Mouse (Mus musculus): ENCODE data around the gene Wdfy1. TPM values are rescaled to one million over a fixed set of nuclear protein-coding genes. Genes with fewer than 3 reads are reported as not detected.
A peak's percentile ranks its signal among the peaks of the same experiment; 100 is the strongest.

Wdfy1 gene
- 77.5 and 88.1 TPM in 2 replicates for polyA plus RNA-seq (2015; fragmentation: Nextera tagmentation; extraction: Ambion mirVana)

DNA sequence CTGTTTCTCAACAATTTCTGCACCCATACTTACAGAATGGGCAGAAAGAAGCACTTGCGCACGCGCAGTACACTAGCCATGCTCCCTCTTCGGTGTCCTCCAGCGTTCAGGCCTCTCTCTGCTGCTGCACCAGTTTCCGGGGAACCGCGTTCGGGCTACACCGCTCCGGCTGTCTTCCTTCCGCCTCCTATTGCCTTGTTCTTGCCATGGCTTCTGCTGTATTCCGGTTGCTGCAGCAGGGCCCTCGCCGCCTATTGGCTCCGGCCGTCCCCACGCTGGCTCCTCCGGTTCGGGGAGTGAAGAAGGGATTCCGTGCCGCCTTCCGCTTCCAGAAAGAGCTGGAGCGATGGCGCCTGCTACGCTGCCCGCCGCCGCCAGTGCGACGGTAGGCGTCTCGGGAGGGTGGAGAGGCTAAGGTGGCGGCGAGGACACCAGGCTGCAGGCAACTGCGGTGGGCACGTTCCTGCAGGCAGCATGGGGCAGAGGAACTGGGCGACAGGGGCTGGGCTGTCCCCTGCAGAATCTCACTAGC, at the start of gene Wdfy1, which contains the start of gene Mrpl44:
Gene Wdfy1, minus strand, starts transcription at position 217 of the 532 bp plus-strand sequence.
Gene Mrpl44, plus strand, starts transcription at position 92 of the 532 bp plus-strand sequence.
- no peaks in the 10 kb centered on the region for H3K9me3 ChIP-seq (ENCODE audit: control insufficient read depth, low read length)
- peak within 1 kb of the TSS; percentile 62 for H3K4me2 ChIP-seq (ENCODE audit: low read length)
- H3K4me1 ChIP-seq (replicated peaks; ENCODE audit: control insufficient read depth, insufficient read depth, low read length), result peaks cover 4% of the 10 kb centered on the region
- peaks cover 17% of the 10 kb centered on the region for H3K36me3 ChIP-seq (ENCODE audit: control insufficient read depth, insufficient read depth)
- H3K4me3 ChIP-seq (replicated peaks; ENCODE audit: low read length), result peak within 1 kb of the TSS; percentile 58
- peak within 1 kb of the TSS; percentile 71 for H3K9ac ChIP-seq (replicated peaks; ENCODE audit: low read depth, low read length)
- H3K27ac ChIP-seq (ENCODE audit: low read length), result peak within 1 kb of the TSS; percentile 82
- WGBS, result under 1% methylated on average over 38 of the region's 38 CpGs
- ATAC-seq, result peak; percentile 100
- no peaks in the 10 kb centered on the region for H3K27me3 ChIP-seq (replicated peaks; ENCODE audit: control insufficient read depth, insufficient read depth, low read length)

GRCm38 (mm10) chr1:79823951-79824633, 48.1 kb upstream of the Wdfy1 start:
- peak; percentile 18; the same call in 1 of the 2 replicates for ATAC-seq
- Histone ChIP-seq H3K36me3 (ENCODE audit: control insufficient read depth, insufficient read depth) (no peaks in the 10 kb centered on the region), H3K27me3 (replicated peaks; ENCODE audit: control insufficient read depth, insufficient read depth, low read length) (no peaks in the 10 kb centered on the region), H3K27ac (ENCODE audit: low read length) (no peak overlapping the region), H3K9me3 (ENCODE audit: control insufficient read depth, low read length) (no peaks in the 10 kb centered on the region), H3K4me2 (ENCODE audit: low read length) (no peak overlapping the region), H3K9ac (replicated peaks; ENCODE audit: low read depth, low read length) (no peak overlapping the region), H3K4me3 (replicated peaks; ENCODE audit: low read length) (no peak overlapping the region), H3K4me1 (replicated peaks; ENCODE audit: control insufficient read depth, insufficient read depth, low read length) (peaks cover 7% of the 10 kb centered on the region)
- 68% methylated on average over 14 of the region's 14 CpGs for WGBS

- Histone ChIP-seq H3K9me3 (ENCODE audit: control insufficient read depth, low read length) (no peaks in the 10 kb centered on the region), H3K27ac (ENCODE audit: low read length) (no peak overlapping the region), H3K4me2 (ENCODE audit: low read length) (no peak overlapping the region), H3K27me3 (replicated peaks; ENCODE audit: control insufficient read depth, insufficient read depth, low read length) (no peaks in the 10 kb centered on the region), H3K36me3 (ENCODE audit: control insufficient read depth, insufficient read depth) (no peaks in the 10 kb centered on the region), H3K9ac (replicated peaks; ENCODE audit: low read depth, low read length) (no peak overlapping the region), H3K4me3 (replicated peaks; ENCODE audit: low read length) (no peak overlapping the region), H3K4me1 (replicated peaks; ENCODE audit: control insufficient read depth, insufficient read depth, low read length) (peaks cover 7% of the 10 kb centered on the region)
- WGBS, result 77% methylated on average over 13 of the region's 13 CpGs
- no peak for ATAC-seq
Observed at GRCm38 (mm10) chr1:79822806-79823525, 47.0 kb upstream of the Wdfy1 start.

DNA sequence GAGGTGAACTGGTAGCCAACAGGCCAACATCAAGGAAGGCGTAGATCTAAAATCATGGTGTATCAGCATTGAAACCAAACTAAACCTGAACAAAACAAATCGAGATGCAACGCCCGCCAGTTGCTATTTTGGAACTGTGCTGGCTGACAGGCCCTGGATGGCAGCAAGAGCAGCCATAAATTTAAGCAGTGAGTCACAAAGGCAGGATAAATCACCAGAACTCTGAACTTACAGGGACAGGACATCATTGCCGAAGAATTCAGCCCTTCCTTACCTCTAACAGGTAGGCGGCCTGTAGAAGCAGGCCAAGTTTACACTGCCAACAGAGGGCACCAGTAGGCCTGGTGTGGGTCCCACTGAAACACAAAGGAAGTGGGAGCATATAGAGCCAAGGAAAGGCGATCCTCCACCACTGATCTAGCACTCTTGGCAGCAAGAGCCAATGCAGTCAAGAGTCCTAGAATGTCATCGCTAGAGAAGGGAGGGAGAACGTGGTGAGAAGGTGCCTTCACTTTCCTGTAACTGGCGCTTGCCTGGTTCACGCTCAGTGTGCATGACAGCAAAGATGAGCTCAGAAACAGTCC, 43.4 kb upstream of the Wdfy1 start:
- Histone ChIP-seq H3K4me2 (ENCODE audit: low read length) (no peak overlapping the region), H3K9me3 (ENCODE audit: control insufficient read depth, low read length) (no peaks in the 10 kb centered on the region), H3K27me3 (replicated peaks; ENCODE audit: control insufficient read depth, insufficient read depth, low read length) (no peaks in the 10 kb centered on the region), H3K4me3 (replicated peaks; ENCODE audit: low read length) (no peak overlapping the region), H3K36me3 (ENCODE audit: control insufficient read depth, insufficient read depth) (no peaks in the 10 kb centered on the region), H3K4me1 (replicated peaks; ENCODE audit: control insufficient read depth, insufficient read depth, low read length) (peaks cover under 1% of the 10 kb centered on the region; the same call in 1 of the 2 replicates), H3K27ac (ENCODE audit: low read length) (no peak overlapping the region), H3K9ac (replicated peaks; ENCODE audit: low read depth, low read length) (no peak overlapping the region)
- no peak for ATAC-seq
- 94% methylated on average over 11 of the region's 11 CpGs for WGBS

GRCm38 (mm10) chr1:79815446-79815845, 39.5 kb upstream of the Wdfy1 start:
- Histone ChIP-seq H3K4me2 (ENCODE audit: low read length) (no peak overlapping the region), H3K27me3 (replicated peaks; ENCODE audit: control insufficient read depth, insufficient read depth, low read length) (no peaks in the 10 kb centered on the region), H3K36me3 (ENCODE audit: control insufficient read depth, insufficient read depth) (no peaks in the 10 kb centered on the region), H3K9me3 (ENCODE audit: control insufficient read depth, low read length) (no peaks in the 10 kb centered on the region), H3K4me1 (replicated peaks; ENCODE audit: control insufficient read depth, insufficient read depth, low read length) (no peaks in the 10 kb centered on the region), H3K27ac (ENCODE audit: low read length) (no peak overlapping the region), H3K4me3 (replicated peaks; ENCODE audit: low read length) (no peak overlapping the region), H3K9ac (replicated peaks; ENCODE audit: low read depth, low read length) (no peak overlapping the region)
- whole genome bisulfite sequencing, result 95% methylated on average over 3 of the region's 3 CpGs
- ATAC-seq, result no peak

GRCm38 (mm10) chr1:79809447-79809846, 33.5 kb upstream of the Wdfy1 start:
- H3K4me3 ChIP-seq (replicated peaks; ENCODE audit: low read length), result no peak overlapping the region
- no peaks in the 10 kb centered on the region for H3K27me3 ChIP-seq (replicated peaks; ENCODE audit: control insufficient read depth, insufficient read depth, low read length)
- no peak overlapping the region for H3K27ac ChIP-seq (ENCODE audit: low read length)
- no peak overlapping the region for H3K4me2 ChIP-seq (ENCODE audit: low read length)
- no peak for ATAC-seq
- H3K36me3 ChIP-seq (ENCODE audit: control insufficient read depth, insufficient read depth), result no peaks in the 10 kb centered on the region
- H3K9me3 ChIP-seq (ENCODE audit: control insufficient read depth, low read length), result no peaks in the 10 kb centered on the region
- H3K9ac ChIP-seq (replicated peaks; ENCODE audit: low read depth, low read length), result no peak overlapping the region
- 91% methylated on average over 3 of the region's 3 CpGs for WGBS
- H3K4me1 ChIP-seq (replicated peaks; ENCODE audit: control insufficient read depth, insufficient read depth, low read length), result no peaks in the 10 kb centered on the region

DNA sequence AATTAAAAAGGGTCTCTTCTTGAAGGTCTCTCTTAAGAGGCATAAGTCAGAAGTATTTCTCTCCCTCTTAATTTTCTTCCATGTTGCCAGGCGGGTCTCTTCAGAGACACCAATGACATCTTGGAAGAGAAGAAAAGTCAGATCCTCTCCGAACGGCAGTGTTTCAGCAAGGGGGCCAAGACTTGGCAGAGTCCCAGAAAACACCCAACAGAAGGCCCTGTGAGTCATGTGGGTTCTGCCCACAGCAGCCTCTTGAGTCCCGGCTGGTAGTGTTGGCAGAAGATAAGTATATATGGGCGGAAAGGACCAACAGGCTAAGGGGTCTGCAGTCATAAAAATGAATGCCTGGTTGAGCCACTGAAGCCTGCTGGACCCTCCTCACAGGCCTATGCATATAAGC, 30.9 kb upstream of the Wdfy1 start:
- Histone ChIP-seq H3K4me1 (replicated peaks; ENCODE audit: control insufficient read depth, insufficient read depth, low read length) (no peaks in the 10 kb centered on the region), H3K27ac (ENCODE audit: low read length) (no peak overlapping the region), H3K9me3 (ENCODE audit: control insufficient read depth, low read length) (no peaks in the 10 kb centered on the region), H3K27me3 (replicated peaks; ENCODE audit: control insufficient read depth, insufficient read depth, low read length) (no peaks in the 10 kb centered on the region), H3K4me2 (ENCODE audit: low read length) (no peak overlapping the region), H3K36me3 (ENCODE audit: control insufficient read depth, insufficient read depth) (no peaks in the 10 kb centered on the region), H3K9ac (replicated peaks; ENCODE audit: low read depth, low read length) (no peak overlapping the region), H3K4me3 (replicated peaks; ENCODE audit: low read length) (no peak overlapping the region)
- 61% methylated on average over 5 of the region's 5 CpGs for WGBS
- no peak for ATAC-seq

- Histone ChIP-seq H3K27me3 (replicated peaks; ENCODE audit: control insufficient read depth, insufficient read depth, low read length) (no peaks in the 10 kb centered on the region), H3K4me2 (ENCODE audit: low read length) (no peak overlapping the region), H3K9ac (replicated peaks; ENCODE audit: low read depth, low read length) (no peak overlapping the region), H3K4me3 (replicated peaks; ENCODE audit: low read length) (no peak overlapping the region), H3K9me3 (ENCODE audit: control insufficient read depth, low read length) (no peaks in the 10 kb centered on the region), H3K4me1 (replicated peaks; ENCODE audit: control insufficient read depth, insufficient read depth, low read length) (no peaks in the 10 kb centered on the region), H3K27ac (ENCODE audit: low read length) (no peak overlapping the region), H3K36me3 (ENCODE audit: control insufficient read depth, insufficient read depth) (no peaks in the 10 kb centered on the region)
- no peak for ATAC-seq
- WGBS, result 90% methylated on average over 7 of the region's 7 CpGs
Observed at GRCm38 (mm10) chr1:79803614-79804013, 27.7 kb upstream of the Wdfy1 start.

DNA sequence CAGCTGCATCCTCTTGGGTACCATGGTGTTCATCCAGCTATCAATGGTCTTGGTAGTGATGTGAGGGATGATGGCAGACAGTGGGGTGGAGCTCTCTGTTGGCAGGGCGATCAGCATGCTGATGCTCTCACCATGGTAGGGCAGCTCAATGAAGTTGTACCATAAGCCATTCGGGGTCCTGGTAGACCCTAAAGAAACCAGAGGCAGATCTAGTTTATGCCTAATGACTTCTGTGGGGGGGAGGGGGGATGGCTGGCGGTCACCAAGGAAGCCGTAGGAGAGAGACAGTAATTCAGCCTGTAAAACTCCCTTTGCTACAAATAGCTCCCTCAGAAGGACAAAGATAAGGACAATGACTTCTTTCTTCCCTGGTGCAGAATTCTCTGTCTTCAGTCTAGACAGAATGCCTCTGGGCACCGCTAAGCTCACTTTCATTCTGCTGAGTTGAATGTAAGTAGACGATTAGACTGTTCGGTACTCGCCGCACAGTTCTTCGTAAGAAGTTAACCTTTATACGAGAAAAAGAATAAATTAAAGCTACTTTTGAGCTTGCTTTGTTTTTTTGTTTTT, 27.0 kb upstream of the Wdfy1 start:
- H3K4me1 ChIP-seq (replicated peaks; ENCODE audit: control insufficient read depth, insufficient read depth, low read length), result no peaks in the 10 kb centered on the region
- no peak for ATAC-seq
- H3K4me3 ChIP-seq (replicated peaks; ENCODE audit: low read length), result no peak overlapping the region
- H3K9ac ChIP-seq (replicated peaks; ENCODE audit: low read depth, low read length), result no peak overlapping the region
- no peak overlapping the region for H3K27ac ChIP-seq (ENCODE audit: low read length)
- no peaks in the 10 kb centered on the region for H3K27me3 ChIP-seq (replicated peaks; ENCODE audit: control insufficient read depth, insufficient read depth, low read length)
- 58% methylated on average over 11 of the region's 11 CpGs for WGBS
- H3K36me3 ChIP-seq (ENCODE audit: control insufficient read depth, insufficient read depth), result no peaks in the 10 kb centered on the region
- no peak overlapping the region for H3K4me2 ChIP-seq (ENCODE audit: low read length)
- H3K9me3 ChIP-seq (ENCODE audit: control insufficient read depth, low read length), result no peaks in the 10 kb centered on the region

Data from forebrain, embryonic 16.5 days (tissue).